Mouse (Mus musculus): Measurements from ENCODE around the gene Gcm1. TPM values are rescaled to one million over a fixed set of nuclear protein-coding genes. Genes with fewer than 3 reads are reported as not detected.

The Gcm1 gene
- polyA plus RNA-seq, 1 experiment from 2014 or later = not detected

- Histone ChIP-seq H3K4me2 (ENCODE audit: low read length) (peak overlapping the region; percentile 80), H3K27me3 (replicated peaks; ENCODE audit: control insufficient read depth, insufficient read depth, low read length) (no peaks in the 10 kb centered on the region), H3K9ac (ENCODE audit: low read length) (peak overlapping the region; percentile 84), H3K36me3 (ENCODE audit: control insufficient read depth, insufficient read depth, low read length) (peaks cover 16% of the 10 kb centered on the region; the same call in 1 of the 2 replicates), H3K4me1 (replicated peaks; ENCODE audit: control insufficient read depth, insufficient read depth, low read length) (peaks cover 33% of the 10 kb centered on the region), H3K27ac (ENCODE audit: low read depth) (peak overlapping the region; percentile 89), H3K4me3 (ENCODE audit: low read depth, low read length) (peak overlapping the region; percentile 83), H3K9me3 (ENCODE audit: control insufficient read depth, low read length) (no peaks in the 10 kb centered on the region)
- peak; percentile 89 for DNase-seq (ENCODE audit: low spot score)
- ATAC-seq (replicated peaks; ENCODE audit: low FRiP score, low TSS enrichment, low read depth) = peak; percentile 77
- under 1% methylated on average over 85 of the region's 88 CpGs for WGBS
Measured at GRCm38 (mm10) chr9:78107912-78108795, 56.4 kb downstream of the Gcm1 start.

- Histone ChIP-seq H3K9me3 (ENCODE audit: control insufficient read depth, low read length) (no peaks in the 10 kb centered on the region), H3K27ac (ENCODE audit: low read depth) (peak within 1 kb of the TSS; percentile 89), H3K27me3 (replicated peaks; ENCODE audit: control insufficient read depth, insufficient read depth, low read length) (no peaks in the 10 kb centered on the region), H3K4me1 (replicated peaks; ENCODE audit: control insufficient read depth, insufficient read depth, low read length) (peaks cover 33% of the 10 kb centered on the region), H3K36me3 (ENCODE audit: control insufficient read depth, insufficient read depth, low read length) (peaks cover 11% of the 10 kb centered on the region; the same call in 1 of the 2 replicates), H3K9ac (ENCODE audit: low read length) (peak within 1 kb of the TSS; percentile 84), H3K4me3 (ENCODE audit: low read depth, low read length) (peak within 1 kb of the TSS; percentile 83), H3K4me2 (ENCODE audit: low read length) (peak within 1 kb of the TSS; percentile 80)
- under 1% methylated on average over 20 of the region's 20 CpGs for WGBS
- DNase-seq (ENCODE audit: low spot score) (peak; percentile 89), ATAC-seq (replicated peaks; ENCODE audit: low FRiP score, low TSS enrichment, low read depth) (peak; percentile 89)
Measured at GRCm38 (mm10) chr9:78108796-78109239, 57.1 kb downstream of the Gcm1 start, which contains the start of the genes Fbxo9 and Ick. Gene Fbxo9, minus strand, starts transcription at chr9:78109065. Gene Ick, plus strand, starts transcription at chr9:78109192.

DNA sequence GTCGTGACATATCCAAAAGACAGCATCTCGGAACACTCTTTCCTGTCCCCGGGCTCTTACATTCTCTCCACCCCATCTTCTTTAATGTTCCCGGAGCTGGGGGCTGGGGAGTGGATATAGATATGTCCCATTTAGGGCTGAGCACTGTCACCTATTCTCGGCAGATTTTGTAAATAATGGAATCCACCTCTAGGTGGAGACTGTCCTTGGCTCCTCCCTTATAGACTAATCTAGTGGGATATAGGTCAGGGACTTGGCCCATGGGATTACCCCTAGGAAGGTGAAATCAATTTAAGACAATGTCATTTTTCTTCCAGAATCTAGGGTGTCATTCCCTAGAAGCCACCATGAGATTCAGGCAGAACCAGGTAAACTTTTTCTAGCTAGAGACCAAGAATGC, 57.9 kb downstream of the Gcm1 start:
- peak overlapping the region; percentile 80 for H3K4me2 ChIP-seq (ENCODE audit: low read length)
- no peaks in the 10 kb centered on the region for H3K9me3 ChIP-seq (ENCODE audit: control insufficient read depth, low read length)
- WGBS = 45% methylated on average over 5 of the region's 5 CpGs
- H3K27ac ChIP-seq (ENCODE audit: low read depth) = no peak overlapping the region
- no peak for ATAC-seq (replicated peaks; ENCODE audit: low FRiP score, low TSS enrichment, low read depth)
- H3K9ac ChIP-seq (ENCODE audit: low read length) = no peak overlapping the region
- H3K4me3 ChIP-seq (ENCODE audit: low read depth, low read length) = peak overlapping the region; percentile 83
- H3K27me3 ChIP-seq (replicated peaks; ENCODE audit: control insufficient read depth, insufficient read depth, low read length) = no peaks in the 10 kb centered on the region
- H3K4me1 ChIP-seq (replicated peaks; ENCODE audit: control insufficient read depth, insufficient read depth, low read length) = peaks cover 34% of the 10 kb centered on the region
- no peak for DNase-seq (ENCODE audit: low spot score)
- H3K36me3 ChIP-seq (ENCODE audit: control insufficient read depth, insufficient read depth, low read length) = 0 out of 2 replicates have a peak, but pooled peaks cover 5% of the 10 kb centered on the region

GRCm38 (mm10) chr9:78111456-78111855, 59.7 kb downstream of the Gcm1 start:
- ATAC-seq (replicated peaks; ENCODE audit: low FRiP score, low TSS enrichment, low read depth) (no peak), DNase-seq (ENCODE audit: low spot score) (no peak)
- no peak overlapping the region for H3K4me3 ChIP-seq (ENCODE audit: low read depth, low read length)
- H3K9ac ChIP-seq (ENCODE audit: low read length) = no peak overlapping the region
- no peaks in the 10 kb centered on the region for H3K36me3 ChIP-seq (ENCODE audit: control insufficient read depth, insufficient read depth, low read length)
- 74% methylated on average over 2 of the region's 2 CpGs for WGBS
- H3K27me3 ChIP-seq (replicated peaks; ENCODE audit: control insufficient read depth, insufficient read depth, low read length) = no peaks in the 10 kb centered on the region
- H3K4me2 ChIP-seq (ENCODE audit: low read length) = no peak overlapping the region
- H3K27ac ChIP-seq (ENCODE audit: low read depth) = no peak overlapping the region
- no peaks in the 10 kb centered on the region for H3K9me3 ChIP-seq (ENCODE audit: control insufficient read depth, low read length)
- H3K4me1 ChIP-seq (replicated peaks; ENCODE audit: control insufficient read depth, insufficient read depth, low read length) = peaks cover 32% of the 10 kb centered on the region

DNA sequence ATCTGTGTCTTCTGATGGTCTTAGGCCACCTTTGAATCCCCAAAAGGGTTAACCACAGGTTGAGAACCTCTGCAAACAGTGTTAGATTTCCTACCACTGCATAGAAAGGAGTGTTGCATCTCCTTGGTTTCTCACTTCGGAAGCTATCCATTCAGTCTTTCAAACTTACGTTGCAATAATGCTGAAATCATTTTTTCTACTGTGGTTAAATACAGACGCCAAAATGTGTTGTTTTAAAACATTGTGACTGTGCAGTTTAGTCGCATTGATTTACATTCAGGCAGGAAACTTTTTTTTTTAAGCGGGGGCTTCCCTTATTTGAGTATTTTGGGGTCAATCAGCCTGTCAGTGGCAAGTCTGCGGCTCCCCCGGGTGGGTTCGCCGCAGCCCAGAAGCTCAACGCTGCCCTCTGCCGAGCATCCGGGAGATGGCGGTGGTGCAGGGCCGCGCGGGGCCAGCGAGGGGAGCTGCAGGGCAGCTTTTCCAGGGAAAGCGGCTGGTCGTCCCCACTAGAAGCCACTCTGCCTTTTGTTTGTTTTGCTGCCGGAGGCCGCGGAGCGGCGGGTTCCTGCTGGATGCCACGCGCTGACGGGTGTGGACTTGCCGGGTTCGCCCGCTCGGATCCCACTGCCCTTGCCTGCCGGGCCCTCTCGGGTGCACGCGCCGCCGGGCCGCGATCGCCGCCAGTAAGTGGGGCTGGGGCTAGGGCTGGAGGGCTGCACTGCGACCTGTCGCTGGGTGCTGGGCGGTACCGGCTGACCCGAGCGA, 61.2 kb downstream of the Gcm1 start:
- Histone ChIP-seq H3K4me1 (replicated peaks; ENCODE audit: control insufficient read depth, insufficient read depth, low read length) (peaks cover 25% of the 10 kb centered on the region), H3K27ac (ENCODE audit: low read depth) (peak overlapping the region; percentile 83), H3K4me2 (ENCODE audit: low read length) (peak overlapping the region; percentile 72), H3K9me3 (ENCODE audit: control insufficient read depth, low read length) (no peaks in the 10 kb centered on the region), H3K9ac (ENCODE audit: low read length) (peak overlapping the region; percentile 95), H3K4me3 (ENCODE audit: low read depth, low read length) (peak overlapping the region; percentile 85), H3K36me3 (ENCODE audit: control insufficient read depth, insufficient read depth, low read length) (no peaks in the 10 kb centered on the region), H3K27me3 (replicated peaks; ENCODE audit: control insufficient read depth, insufficient read depth, low read length) (no peaks in the 10 kb centered on the region)
- 1% methylated on average over 47 of the region's 47 CpGs for WGBS
- peak; percentile 71 for ATAC-seq (replicated peaks; ENCODE audit: low FRiP score, low TSS enrichment, low read depth)
- DNase-seq (ENCODE audit: low spot score) = peak; percentile 97

DNA sequence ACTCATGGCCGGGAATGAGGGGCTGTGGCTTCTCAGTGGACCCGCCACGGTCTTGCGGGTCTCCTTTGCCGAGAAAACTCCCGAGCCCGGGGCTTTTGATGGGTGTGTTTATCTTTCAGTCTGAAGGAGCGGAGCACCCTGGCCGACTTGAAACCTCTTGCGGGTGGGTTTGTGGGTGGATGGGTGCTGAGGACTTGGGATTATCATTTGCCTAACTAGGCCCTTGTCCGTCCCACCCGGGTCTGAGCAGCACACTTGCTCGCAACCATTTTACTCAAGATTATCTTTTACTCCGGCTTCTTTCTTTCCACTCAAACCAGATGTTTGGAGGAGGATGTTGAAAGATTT, 61.8 kb downstream of the Gcm1 start:
- Histone ChIP-seq H3K4me2 (ENCODE audit: low read length) (peak overlapping the region; percentile 72), H3K36me3 (ENCODE audit: control insufficient read depth, insufficient read depth, low read length) (0 out of 2 replicates have a peak, but pooled peaks cover 4% of the 10 kb centered on the region), H3K4me3 (ENCODE audit: low read depth, low read length) (peak overlapping the region; percentile 85), H3K9ac (ENCODE audit: low read length) (peak overlapping the region; percentile 95), H3K9me3 (ENCODE audit: control insufficient read depth, low read length) (no peaks in the 10 kb centered on the region), H3K27ac (ENCODE audit: low read depth) (peak overlapping the region; percentile 83), H3K4me1 (replicated peaks; ENCODE audit: control insufficient read depth, insufficient read depth, low read length) (peaks cover 25% of the 10 kb centered on the region), H3K27me3 (replicated peaks; ENCODE audit: control insufficient read depth, insufficient read depth, low read length) (no peaks in the 10 kb centered on the region)
- DNase-seq (ENCODE audit: low spot score) (no peak), ATAC-seq (replicated peaks; ENCODE audit: low FRiP score, low TSS enrichment, low read depth) (peak; percentile 22; the same call in 1 of the 2 replicates)
- under 1% methylated on average over 14 of the region's 14 CpGs for WGBS

Other genes with a start within 250 kb of the Gcm1 start
- gene Elovl5, start 134.6 kb upstream of the Gcm1 start, polyA plus RNA-seq (2014; fragmentation: Nextera tagmentation; extraction: Ambion mirVana) = 89.5 and 91.6 TPM in 2 replicates
- 35.3 and 43.0 TPM in 2 replicates for gene Fbxo9, start 57.1 kb downstream of the Gcm1 start, polyA plus RNA-seq (2014; fragmentation: Nextera tagmentation; extraction: Ambion mirVana)
- gene Ick, start 57.3 kb downstream of the Gcm1 start, polyA plus RNA-seq (2014; fragmentation: Nextera tagmentation; extraction: Ambion mirVana) = 25.7 TPM in 2 replicates
- gene Gsta4, start 130.8 kb downstream of the Gcm1 start, polyA plus RNA-seq (2014; fragmentation: Nextera tagmentation; extraction: Ambion mirVana) = 43.1 and 46.6 TPM in 2 replicates
- gene Gsta1, start 178.7 kb downstream of the Gcm1 start, polyA plus RNA-seq (2014; fragmentation: Nextera tagmentation; extraction: Ambion mirVana) = 1.2 and 3.1 TPM in 2 replicates
- 1.1 and 1.7 TPM in 2 replicates for gene Gm3776, start 205.2 kb downstream of the Gcm1 start, polyA plus RNA-seq (2014; fragmentation: Nextera tagmentation; extraction: Ambion mirVana)
- not detected in 2 replicates for gene Gm10639, start 238.0 kb downstream of the Gcm1 start, polyA plus RNA-seq (2014; fragmentation: Nextera tagmentation; extraction: Ambion mirVana)

Measured in intestine, embryonic 14.5 days (tissue).